Mouse (Mus musculus) liver, postnatal 0 days (tissue): ENCODE measurements at regions not wholly inside any gene's neighbourhood (a gene's known extent, or its start where the extent isn't known, plus 50 kb on each side); places are given as distances from the start of the nearest gene placed in this dataset.

Experiments used
- CTCF ChIP-seq: sonication (generic); IDR thresholded peaks from 2 replicates; pipeline ENCODE4 v1.5.1; 2016; ENCODE audit warnings: antibody characterized with exemption, low read depth
- EP300 ChIP-seq: IDR thresholded peaks from 2 replicates; pipeline ENCODE4 v1.6.1; 2016; ENCODE audit warnings: antibody characterized with exemption, low read depth, mild to moderate bottlenecking

DNA sequence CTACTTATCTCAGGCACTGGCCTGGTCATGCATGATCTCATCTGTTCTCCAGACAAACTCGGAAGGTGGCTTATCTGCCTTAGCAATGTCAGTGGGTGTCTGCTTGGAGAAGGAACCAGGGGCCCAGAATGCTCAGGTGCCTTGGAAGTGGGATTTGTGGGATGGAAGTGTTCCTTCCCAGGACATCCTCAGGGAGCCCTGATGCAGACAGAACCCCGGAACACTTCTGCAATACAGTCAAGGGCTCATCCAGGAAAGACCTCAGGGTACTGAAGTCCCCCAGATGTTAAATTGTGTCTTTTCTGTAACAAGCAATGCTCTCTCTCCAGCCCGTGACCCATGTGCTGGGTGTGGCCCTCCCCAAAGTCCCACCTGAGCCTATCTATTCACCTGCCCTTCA lies 433.9 kb downstream of the Tbc1d22a start:
- TF ChIP-seq EP300 (no peak), CTCF (no peak)
